ENCODE assay signal across 9 mouse cellular contexts in genomic region chr19:40414798-40415475, GRCm38 (mm10).
DNase-seq lines count a peak whose midpoint lies in the region; ATAC-seq lines count a peak whose summit lies in the region.
"Had no signal": no experiment of that assay in that cellular context is flagged by ENCODE, and none has a peak within 500 bp of the region (broad histone marks: within the 10 kb centered on the region; RNA-seq: fewer than 3 reads in every experiment).

No protein-coding gene starts in this region.

- no peak overlapping the region for H3K4me2 ChIP-seq in heart, embryonic 15.5 days

- DNase-seq in heart, embryonic 10.5 days (ENCODE audit: low spot score) = no peak
- no peak for DNase-seq in heart, adult 9 months (ENCODE audit: low spot score in 2 of 2)
- peak; percentile 88 for DNase-seq in kidney, postnatal 14 days
- peak; percentile 42 for DNase-seq in neural tube, embryonic 10.5 days (ENCODE audit: extremely low spot score, low spot score)
- DNase-seq in layer of hippocampus, postnatal 36 days = no peak
- no peak for DNase-seq in testis, postnatal 10 days (ENCODE audit: low spot score)
- DNase-seq in left cerebral cortex, adult 18-20 months (ENCODE audit: low spot score in 2 of 2) = no peak

- 44% methylated on average over 11 of the region's 11 CpGs for WGBS in heart, embryonic 10.5 days
- 53% methylated on average over 11 of the region's 11 CpGs for WGBS in heart, embryonic 15.5 days

- peak overlapping the region; percentile 81 for H3K27ac ChIP-seq in heart, embryonic 10.5 days
- peak overlapping the region; percentile 78 for H3K27ac ChIP-seq in heart, embryonic 15.5 days

- no peaks in the 10 kb centered on the region for H3K9me3 ChIP-seq in heart, embryonic 10.5 days
- H3K9me3 ChIP-seq in heart, embryonic 15.5 days (replicated peaks) = no peaks in the 10 kb centered on the region

- no peak overlapping the region for H3K4me3 ChIP-seq in heart, embryonic 10.5 days
- H3K4me3 ChIP-seq in heart, embryonic 15.5 days = no peak overlapping the region
- H3K4me3 ChIP-seq: myocyte had no signal

- H3K27me3 ChIP-seq in heart, embryonic 10.5 days (ENCODE audit: insufficient read depth, poor library complexity, severe bottlenecking) = no peaks in the 10 kb centered on the region
- H3K27me3 ChIP-seq in heart, embryonic 15.5 days = no peaks in the 10 kb centered on the region

- H3K9ac ChIP-seq in heart, embryonic 15.5 days = peak overlapping the region; percentile 4; the same call in 1 of the 2 replicates

- peaks cover 57% of the 10 kb centered on the region for H3K4me1 ChIP-seq in heart, embryonic 10.5 days
- peaks cover 55% of the 10 kb centered on the region for H3K4me1 ChIP-seq in heart, embryonic 15.5 days (replicated peaks)

- ATAC-seq in heart, embryonic 15.5 days (replicated peaks; ENCODE audit: insufficient number of reproducible peaks, insufficient read depth, low FRiP score, low read depth) = no peak

- no peaks in the 10 kb centered on the region for H3K36me3 ChIP-seq in heart, embryonic 10.5 days
- H3K36me3 ChIP-seq in heart, embryonic 15.5 days = no peaks in the 10 kb centered on the region

Comparison
In these comparisons a context has a peak if more than half of its experiments do, and no peak if none do; other contexts are left out.
1. DNase-seq: peak in kidney, postnatal 14 days (single experiment) and neural tube, embryonic 10.5 days (single experiment); none in heart, embryonic 10.5 days (single experiment), heart, adult 9 months (0 of 2), layer of hippocampus, postnatal 36 days (0 of 2), testis, postnatal 10 days (single experiment) and left cerebral cortex, adult 18-20 months (0 of 2).